Mouse (Mus musculus) induced T-regulatory cell, adult 2 months (primary cell): ENCODE data around the gene Gbp7.
"Not testable (repeated sequence)": the region's sequence is repeated elsewhere in the genome, so short reads cannot be mapped to it uniquely, and the experiment has no call there.

ENCODE experiments used
- DNase-seq: peaks from one replicate; pipeline ENCODE4 v3.0.0-alpha.2; 2012; ENCODE audit warnings: low read depth

Gene Gbp7

DNA sequence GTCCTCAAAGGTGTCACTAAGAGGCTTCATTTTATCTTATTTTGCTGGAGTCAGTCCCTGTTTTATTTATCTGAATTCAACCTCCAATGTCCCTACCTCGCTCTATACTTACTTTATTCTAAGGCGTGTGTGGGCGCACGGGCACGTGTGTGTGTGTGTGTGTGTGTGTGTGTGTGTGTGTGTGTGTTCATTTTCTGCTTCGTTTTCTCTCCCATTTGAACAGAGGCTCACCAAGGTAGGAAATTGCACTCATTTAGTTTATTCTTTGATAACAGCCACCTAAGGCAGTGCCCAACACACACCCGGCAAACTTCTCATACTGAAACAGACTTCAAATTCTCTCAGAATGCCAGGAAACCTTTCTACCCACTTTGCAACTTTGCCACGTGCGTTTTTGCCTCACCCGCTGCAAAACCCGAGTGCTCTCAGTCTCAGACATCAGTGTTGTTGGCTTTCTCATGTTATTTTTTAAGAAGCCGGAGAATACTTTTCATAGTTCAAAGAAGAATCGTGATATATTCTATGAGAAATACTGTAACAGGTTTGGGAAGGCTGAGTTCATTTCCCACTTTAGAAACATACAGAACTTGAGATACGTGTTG lies 31.0 kb downstream of the Gbp7 start:
- peak; percentile 73 for DNase-seq

DNA sequence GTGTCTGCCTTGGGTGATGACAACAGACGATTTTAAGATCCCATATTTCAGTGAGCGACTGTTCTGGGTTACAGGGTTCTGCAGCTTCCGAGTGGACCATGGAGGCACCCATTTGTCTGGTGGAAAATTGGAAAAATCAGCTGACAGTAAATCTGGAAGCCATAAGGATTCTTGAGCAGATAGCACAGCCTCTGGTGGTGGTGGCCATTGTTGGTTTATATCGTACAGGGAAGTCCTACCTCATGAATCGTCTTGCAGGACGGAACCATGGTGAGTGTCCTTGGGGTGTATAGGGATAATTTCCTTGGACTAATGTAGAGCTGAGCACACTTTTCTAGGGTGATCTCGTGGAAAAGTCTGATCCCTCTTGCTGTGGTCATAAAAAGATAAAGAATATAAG lies 31.5 kb downstream of the Gbp7 start:
- peak; percentile 57 for DNase-seq

DNA sequence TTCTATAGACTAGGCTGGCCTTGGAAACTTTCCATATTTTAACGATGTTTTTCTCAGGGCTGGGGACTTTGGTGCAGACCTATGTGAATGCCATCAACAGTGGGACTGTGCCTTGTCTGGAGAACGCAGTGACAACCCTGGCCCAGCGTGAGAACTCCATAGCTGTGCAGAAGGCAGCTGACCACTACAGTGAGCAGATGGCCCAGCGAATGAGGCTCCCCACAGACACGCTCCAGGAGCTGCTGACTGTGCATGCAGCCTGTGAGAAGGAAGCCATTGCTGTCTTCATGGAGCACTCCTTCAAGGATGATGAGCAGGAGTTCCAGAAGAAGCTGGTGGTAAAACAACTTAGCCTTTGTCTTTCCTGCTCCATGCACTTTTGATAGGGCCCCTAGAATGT lies 37.3 kb downstream of the Gbp7 start:
- not testable (repeated sequence) for DNase-seq

DNA sequence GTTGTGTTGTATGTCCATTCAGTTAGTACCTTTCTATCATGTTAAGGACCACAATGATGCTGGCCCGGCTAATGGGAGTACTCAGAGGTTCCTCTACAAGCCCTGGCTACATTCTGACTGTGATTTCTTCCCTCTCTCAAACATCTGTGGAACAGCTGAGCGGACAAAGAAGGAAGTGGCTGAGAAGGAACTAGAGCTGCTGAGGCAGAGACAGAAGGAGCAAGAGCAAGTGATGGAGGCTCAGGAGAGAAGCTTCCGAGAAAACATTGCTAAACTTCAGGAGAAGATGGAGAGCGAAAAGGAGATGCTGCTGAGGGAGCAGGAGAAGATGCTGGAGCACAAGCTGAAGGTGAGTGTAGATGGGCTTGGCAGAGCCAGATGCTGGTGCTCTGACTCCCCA lies 40.6 kb downstream of the Gbp7 start:
- DNase-seq = no peak

DNA sequence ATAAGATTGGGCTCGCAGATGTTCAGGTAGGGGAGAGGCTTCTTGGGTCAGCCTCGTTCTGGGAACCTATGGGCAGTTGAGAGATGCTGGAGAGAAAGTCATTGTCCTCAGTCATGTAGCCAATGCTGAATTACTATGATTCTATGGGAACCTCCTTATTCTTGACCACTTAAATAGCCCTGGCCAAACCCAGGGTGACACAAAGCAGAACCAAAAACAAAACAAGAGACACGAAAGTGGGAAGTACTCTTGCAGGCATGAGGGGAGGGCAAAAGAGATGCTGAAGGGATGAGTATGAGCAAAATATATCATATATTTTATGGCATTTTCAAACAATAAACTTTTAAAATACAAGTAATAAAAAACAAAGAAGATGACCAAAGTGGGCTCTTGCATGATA lies 47.0 kb downstream of the Gbp7 start:
- no peak for DNase-seq

DNA sequence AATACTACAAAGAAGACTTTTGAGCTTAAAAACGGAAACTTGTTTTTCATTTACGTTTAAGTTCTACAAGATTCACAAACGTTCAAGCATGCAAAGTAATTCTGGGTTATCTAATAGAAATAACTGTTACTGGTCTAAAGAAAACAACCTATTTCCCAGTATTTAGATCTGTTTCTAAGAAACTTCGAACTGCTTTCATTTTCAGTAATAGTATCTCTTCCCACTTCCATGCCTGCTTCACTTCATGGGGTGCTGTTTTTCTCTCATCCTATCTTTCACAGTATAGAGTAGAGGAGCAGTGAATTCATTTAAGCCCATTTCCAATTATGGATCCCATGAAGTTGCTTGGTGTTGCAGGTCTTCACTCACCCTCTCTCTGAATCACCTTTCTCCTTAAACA lies 48.2 kb downstream of the Gbp7 start:
- no peak for DNase-seq

DNA sequence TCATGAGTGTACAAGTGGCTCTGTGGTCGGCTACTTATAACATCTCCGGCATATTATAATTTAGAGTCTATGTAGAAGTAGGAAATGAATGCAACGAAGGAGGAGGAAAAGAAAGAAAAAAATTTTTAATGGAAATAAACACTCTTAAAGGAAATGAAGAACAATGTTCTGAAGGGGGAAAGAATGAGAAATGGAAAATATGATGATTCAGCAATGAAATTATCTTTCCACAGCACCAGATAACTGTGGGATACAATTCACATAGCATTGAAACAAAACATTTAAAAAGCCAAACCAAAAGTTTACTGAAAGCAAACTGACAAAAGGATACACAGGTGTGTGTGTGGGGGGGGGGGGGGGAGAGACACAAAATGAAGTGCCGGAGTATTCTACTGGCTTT lies 52.9 kb downstream of the Gbp7 start:
- no peak for DNase-seq

DNA sequence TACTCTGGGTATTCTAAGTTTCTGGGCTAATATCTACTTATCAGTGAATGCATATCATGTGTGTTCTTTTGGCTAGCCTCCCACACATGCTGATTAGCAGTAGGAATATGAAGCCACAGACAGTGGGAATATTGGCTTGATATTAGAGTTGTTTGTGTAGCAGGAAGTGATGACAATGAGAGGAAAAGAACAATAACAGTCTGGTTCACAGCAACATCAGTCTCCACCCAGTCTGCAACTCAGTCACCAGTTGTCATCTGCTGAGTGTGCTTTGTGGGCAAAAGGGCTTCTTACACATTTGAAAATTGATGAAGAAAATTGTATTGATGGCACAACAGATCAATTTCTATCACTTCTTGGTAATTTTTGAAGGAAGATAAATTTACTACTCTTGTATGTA lies 57.2 kb downstream of the Gbp7 start:
- DNase-seq = peak; percentile 69

DNA sequence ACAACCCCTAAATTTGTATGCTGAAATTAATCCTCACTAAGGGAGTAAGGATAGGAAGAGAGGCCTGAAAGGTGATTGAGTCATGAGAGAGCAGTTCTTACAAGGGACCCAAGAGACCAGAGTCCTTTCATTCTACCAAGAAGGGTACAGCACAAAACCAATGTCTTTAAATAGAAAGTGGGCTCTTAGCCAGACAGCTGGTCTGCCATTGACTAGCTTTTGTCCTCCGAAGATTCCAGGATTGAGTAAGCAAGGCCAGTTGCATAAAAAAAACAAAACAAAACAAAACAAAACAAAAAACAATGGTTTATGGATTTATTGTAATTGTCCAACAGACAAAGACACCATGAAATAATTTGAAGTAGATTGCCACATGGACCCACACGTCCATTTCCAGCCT lies 58.7 kb downstream of the Gbp7 start:
- DNase-seq = no peak

DNA sequence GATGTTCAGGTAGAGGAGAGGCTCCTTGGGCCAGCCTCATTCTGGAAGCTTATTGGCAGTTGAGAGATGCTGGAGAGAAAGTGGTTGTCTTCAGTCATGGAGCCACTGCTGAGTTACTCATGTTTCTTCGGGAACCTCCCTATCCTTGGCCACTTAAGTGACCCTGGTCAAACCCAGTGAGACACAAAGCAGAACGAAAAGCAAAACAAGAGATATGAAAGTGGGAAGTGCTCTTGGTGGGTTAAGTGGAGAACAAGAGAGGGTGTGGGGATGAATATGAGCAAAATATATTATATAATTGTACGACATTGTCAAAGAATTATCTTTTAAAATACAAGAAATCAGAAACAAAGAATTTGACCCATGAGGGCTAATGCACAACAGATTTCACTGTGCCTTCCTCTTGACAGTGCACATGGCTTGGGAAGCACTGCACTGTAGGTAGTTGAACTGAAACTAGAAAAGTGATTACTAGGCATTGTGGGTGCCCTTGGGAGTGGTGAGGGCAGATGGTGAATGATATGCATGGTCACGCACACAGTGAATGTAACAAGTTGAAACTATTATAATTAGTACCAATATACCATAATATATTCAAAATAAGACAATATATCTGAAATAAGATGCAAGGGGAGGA lies 60.4 kb downstream of the Gbp7 start:
- peak; percentile 68 for DNase-seq

DNA sequence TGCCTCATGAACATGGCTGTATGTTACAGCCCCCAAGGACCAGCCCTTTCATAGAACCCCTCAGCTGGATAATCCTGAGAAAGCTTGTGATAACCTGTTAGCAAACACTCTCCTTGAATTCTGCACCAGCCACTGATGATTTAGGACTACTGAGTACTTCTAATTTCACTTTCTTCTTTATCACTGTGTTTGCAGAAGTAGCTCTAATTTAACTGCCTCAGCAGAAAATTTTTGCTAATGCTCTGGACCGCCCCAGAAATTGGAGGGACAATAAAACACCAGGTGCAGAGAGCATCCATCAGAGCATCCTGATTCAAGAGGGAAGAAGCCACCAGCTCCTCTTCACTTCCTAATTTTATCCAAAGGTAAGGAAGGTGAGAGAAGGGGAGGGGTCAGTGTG lies 64.4 kb downstream of the Gbp7 start, which contains the start of gene Gbp2b:
TSS of gene Gbp2b (plus strand) at position 301 of the 400 bp plus-strand sequence.
- DNase-seq = no peak

DNA sequence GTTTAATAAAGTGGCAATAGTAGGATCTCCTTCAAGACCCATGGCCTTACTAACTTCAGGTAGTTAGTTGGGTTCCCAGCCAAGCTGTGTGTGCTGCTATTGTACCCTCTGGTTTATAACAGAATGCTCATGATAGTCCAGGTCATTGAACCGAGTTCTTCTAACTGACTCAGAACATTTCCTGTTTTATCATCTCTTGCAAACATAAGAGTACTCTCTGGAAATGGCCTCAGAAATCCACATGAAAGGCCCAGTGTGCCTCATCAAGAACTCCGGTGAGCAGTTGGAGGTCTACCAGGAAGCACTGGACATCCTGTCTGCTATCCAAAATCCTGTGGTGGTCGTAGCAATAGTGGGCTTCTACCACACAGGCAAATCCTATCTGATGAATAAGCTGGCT lies 67.8 kb downstream of the Gbp7 start:
- no peak for DNase-seq
